ENCODE assay signal across 9 mouse cellular contexts in genomic region chr5:66747761-66748430, GRCm38 (mm10). TPM values are rescaled to one million over a fixed set of nuclear protein-coding genes. Genes with fewer than 3 reads are reported as not detected.
A peak's percentile ranks its signal among the peaks of the same experiment; 100 is the strongest.
DNase-seq lines count a peak whose midpoint lies in the region; ATAC-seq and TF ChIP-seq lines count a peak whose summit lies in the region.
"Had no signal": no experiment of that assay in that cellular context is flagged by ENCODE, and none has a peak within 500 bp of the region (broad histone marks: within the 10 kb centered on the region; RNA-seq: fewer than 3 reads in every experiment).

No protein-coding gene starts in this region.

- intact Hi-C loops in heart, postnatal 25 days (cut with DNase I), result loop anchor here (2.0 to 5.0 kb wide), 4 partner anchors 37 to 194 kb away; no protein-coding TSS in a partner anchor

- H3K4me3 ChIP-seq in forebrain, embryonic 15.5 days, result peak overlapping the region; percentile 55
- peak overlapping the region; percentile 28 for H3K4me3 ChIP-seq in hindbrain, embryonic 16.5 days (ENCODE audit: low read length)
- peak overlapping the region; percentile 29 for H3K4me3 ChIP-seq in midbrain, postnatal 0 days (ENCODE audit: low read depth, low read length)

- no peaks in the 10 kb centered on the region for H3K9me3 ChIP-seq in forebrain, embryonic 15.5 days
- H3K9me3 ChIP-seq in hindbrain, embryonic 16.5 days (ENCODE audit: control insufficient read depth, low read length), result no peaks in the 10 kb centered on the region
- H3K9me3 ChIP-seq in midbrain, postnatal 0 days (ENCODE audit: low read length), result no peaks in the 10 kb centered on the region

- H3K9ac ChIP-seq in forebrain, embryonic 15.5 days (replicated peaks), result peak overlapping the region; percentile 19; the same call in 1 of the 2 replicates
- peak overlapping the region; percentile 36; the same call in 1 of the 2 replicates for H3K9ac ChIP-seq in hindbrain, embryonic 16.5 days (ENCODE audit: low read depth, low read length)
- peak overlapping the region; percentile 48; the same call in 1 of the 2 replicates for H3K9ac ChIP-seq in midbrain, postnatal 0 days (replicated peaks; ENCODE audit: low read length, poor library complexity, severe bottlenecking)

- no peaks in the 10 kb centered on the region for H3K36me3 ChIP-seq in forebrain, embryonic 15.5 days
- no peaks in the 10 kb centered on the region for H3K36me3 ChIP-seq in hindbrain, embryonic 16.5 days (ENCODE audit: control insufficient read depth, insufficient read depth, low read length)
- no peaks in the 10 kb centered on the region for H3K36me3 ChIP-seq in midbrain, postnatal 0 days (ENCODE audit: insufficient read depth, low read length)

- H3K27ac ChIP-seq in forebrain, embryonic 15.5 days (replicated peaks), result peak overlapping the region; percentile 81
- H3K27ac ChIP-seq in hindbrain, embryonic 16.5 days (ENCODE audit: low read depth, low read length), result peak overlapping the region; percentile 0
- H3K27ac ChIP-seq in midbrain, postnatal 0 days (ENCODE audit: low read depth, low read length), result peak overlapping the region; percentile 14; the same call in 1 of the 2 replicates

- ATAC-seq in forebrain, embryonic 15.5 days (replicated peaks), result no peak
- no peak for ATAC-seq in hindbrain, embryonic 16.5 days
- ATAC-seq in midbrain, postnatal 0 days (ENCODE audit: low FRiP score), result no peak
- ATAC-seq: activated CD4-positive, CD25-positive, alpha-beta regulatory T cell, adult 4 months had no signal

- H3K4me1 ChIP-seq in forebrain, embryonic 15.5 days, result peaks cover 50% of the 10 kb centered on the region
- peaks cover 30% of the 10 kb centered on the region for H3K4me1 ChIP-seq in hindbrain, embryonic 16.5 days (ENCODE audit: control insufficient read depth, insufficient read depth, low read depth, low read length)
- peaks cover 17% of the 10 kb centered on the region; the same call in 1 of the 2 replicates for H3K4me1 ChIP-seq in midbrain, postnatal 0 days (ENCODE audit: insufficient read depth, low read length)

- no peaks in the 10 kb centered on the region for H3K27me3 ChIP-seq in forebrain, embryonic 15.5 days
- H3K27me3 ChIP-seq in hindbrain, embryonic 16.5 days (replicated peaks; ENCODE audit: control insufficient read depth, insufficient read depth, low read length), result no peaks in the 10 kb centered on the region
- no peaks in the 10 kb centered on the region for H3K27me3 ChIP-seq in midbrain, postnatal 0 days (ENCODE audit: insufficient read depth, low read length)

- no peak for TF ChIP-seq CTCF in midbrain, postnatal 0 days (IDR thresholded peaks at IDR 0.05)

- WGBS in forebrain, embryonic 15.5 days, result 8% methylated on average over 10 of the region's 10 CpGs
- 11% methylated on average over 10 of the region's 10 CpGs for WGBS in hindbrain, embryonic 16.5 days
- WGBS in midbrain, postnatal 0 days, result 8% methylated on average over 10 of the region's 10 CpGs

- DNase-seq in heart, adult 11 months, result peak; percentile 95
- DNase-seq in heart, postnatal 25 days (ENCODE audit: low spot score), result no peak
- DNase-seq in midbrain, postnatal 0 days (ENCODE audit: low spot score), result peak; percentile 38
- DNase-seq in frontal cortex, adult 2 months (ENCODE audit: extremely low spot score in 1 of 2, low spot score in 1 of 2), result no peak
- no peak for DNase-seq in adrenal gland, postnatal 4 days (ENCODE audit: low spot score in 2 of 2)
- no peak for DNase-seq in layer of hippocampus, postnatal 25 days (ENCODE audit: extremely low spot score in 1 of 2, low spot score in 1 of 2)

- peak overlapping the region; percentile 75 for H3K4me2 ChIP-seq in forebrain, embryonic 15.5 days (replicated peaks)
- H3K4me2 ChIP-seq in hindbrain, embryonic 16.5 days (ENCODE audit: low read length), result peak overlapping the region; percentile 82
- peak overlapping the region; percentile 87 for H3K4me2 ChIP-seq in midbrain, postnatal 0 days (ENCODE audit: low read depth, low read length, poor library complexity, severe bottlenecking)

RNA-seq across cellular contexts. Expression of gene Limch1, which starts 2.3 kb away (rescaled TPM):
- 100 to 1,000 TPM; 210 to 274 TPM for total RNA-seq in heart, postnatal 25 days (2021)
- polyA plus RNA-seq in forebrain, embryonic 15.5 days (2015; fragmentation: Nextera tagmentation; extraction: Ambion mirVana), result 84.3 and 85.1 TPM in 2 replicates
- 48.4 and 50.1 TPM in 2 replicates for polyA plus RNA-seq in hindbrain, embryonic 16.5 days (2015; fragmentation: Nextera tagmentation; extraction: Ambion mirVana)
- 97.8 and 119 TPM in 2 replicates for total RNA-seq in midbrain, postnatal 0 days (2014; rRNA removed)
- polyA plus RNA-seq in midbrain, postnatal 0 days (2015; fragmentation: Nextera tagmentation; extraction: Ambion mirVana), result 46.6 and 46.7 TPM in 2 replicates
- polyA plus RNA-seq in frontal cortex, adult 2 months (2012; rRNA removed), result 75.4 and 83.3 TPM in 2 replicates
- total RNA-seq in adrenal gland, postnatal 4 days (2021), result 100 to 1,000 TPM; 150 to 161 TPM
- total RNA-seq in layer of hippocampus, postnatal 25 days (2021), result 100 to 1,000 TPM; 110 to 125 TPM

Comparison
In these comparisons a context has a peak if more than half of its experiments do, and no peak if none do; other contexts are left out.
1. DNase-seq: peak in heart, adult 11 months (single experiment) and midbrain, postnatal 0 days (single experiment); none in heart, postnatal 25 days (single experiment), frontal cortex, adult 2 months (0 of 2), adrenal gland, postnatal 4 days (0 of 2) and layer of hippocampus, postnatal 25 days (0 of 2).
2. H3K27ac ChIP-seq: peak in every context shown above with its lines; median percentile 81 in forebrain, embryonic 15.5 days; 14 in midbrain, postnatal 0 days; 0 in hindbrain, embryonic 16.5 days.
3. Peak in every context shown above with its lines, with median percentiles within 50 percentile points of each other: H3K4me2 ChIP-seq, H3K4me3 ChIP-seq and H3K9ac ChIP-seq.